Mouse (Mus musculus) liver, embryonic 14.5 days (tissue): ENCODE results near the gene Tekt2. TPM values are rescaled to one million over a fixed set of nuclear protein-coding genes. Genes with fewer than 3 reads are reported as not detected.

Source experiments
- ATAC-seq: fragments of 200-750 bp; cut with Nextera tagmentation; 2 replicates; pipeline ENCODE4 v1.8.0; 2017; ENCODE audit warnings: moderate number of reproducible peaks, mild to moderate bottlenecking, moderate library complexity; ENCODE audit not compliant: insufficient read depth
- DNase-seq, 3 experiments: peaks; one replicate each; pipeline ENCODE4 v3.0.0-alpha.2; 2012 to 2013; ENCODE audit warnings: low read depth in 3 of 3, low spot score in 3 of 3
- H3K27ac ChIP-seq: fragments of 300-500 bp; sonication (generic); 2 replicates; pipeline ENCODE4 v1.5.1; 2014; ENCODE audit warnings: moderate library complexity, mild to moderate bottlenecking, control low read depth, inconsistent platforms
- H3K27me3 ChIP-seq: fragments of 300-500 bp; sonication (generic); 2 replicates; pipeline ENCODE4 v1.6.1; 2014; ENCODE audit warnings: mild to moderate bottlenecking, low read length, moderate library complexity; ENCODE audit not compliant: control insufficient read depth, insufficient read depth
- H3K36me3 ChIP-seq: fragments of 300-500 bp; sonication (generic); replicated peaks from 2 replicates; pipeline ENCODE4 v1.6.1; 2014; ENCODE audit warnings: low read depth; ENCODE audit not compliant: control insufficient read depth, insufficient read depth
- H3K4me1 ChIP-seq, 2 experiments: fragments of 200-500 bp in 1 of 2; fragments of 300-500 bp in 1 of 2; sonication (generic) in 1 of 2; replicated peaks; 2 replicates each; pipeline ENCODE4 v1.6.1; 2012 to 2014; ENCODE audit warnings: antibody characterized with exemption in 1 of 2, inconsistent platforms in 1 of 2, low read length in 1 of 2; ENCODE audit not compliant: control insufficient read depth in 2 of 2, insufficient read depth in 2 of 2
- H3K4me2 ChIP-seq: fragments of 300-500 bp; sonication (generic); 2 replicates; pipeline ENCODE4 v1.6.1; 2014; ENCODE audit warnings: low read depth, mild to moderate bottlenecking, control low read depth, moderate library complexity
- H3K4me3 ChIP-seq, 2 experiments: fragments of 200-500 bp in 1 of 2; fragments of 300-500 bp in 1 of 2; sonication (generic) in 1 of 2; 2 replicates each; pipeline ENCODE4 v1.5.1; 2012 to 2014; ENCODE audit warnings: low read depth in 2 of 2, low read length in 2 of 2, mild to moderate bottlenecking in 2 of 2, control low read depth in 1 of 2, inconsistent platforms in 1 of 2, moderate library complexity in 1 of 2; ENCODE audit not compliant: insufficient read depth in 1 of 2
- H3K9ac ChIP-seq: fragments of 300-500 bp; sonication (generic); replicated peaks from 2 replicates; pipeline ENCODE4 v1.6.1; 2014; ENCODE audit warnings: mild to moderate bottlenecking, control low read depth, moderate library complexity
- H3K9me3 ChIP-seq: fragments of 300-500 bp; sonication (generic); 2 replicates; pipeline ENCODE4 v1.6.1; 2016; ENCODE audit warnings: low read length, mixed read lengths; ENCODE audit not compliant: control insufficient read depth
- CTCF ChIP-seq: IDR thresholded peaks from 2 replicates; pipeline ENCODE4 v1.5.1; 2016; ENCODE audit warnings: antibody characterized with exemption, low read depth, control low read depth
- EP300 ChIP-seq: IDR thresholded peaks from 2 replicates; pipeline ENCODE4 v1.6.1; 2016; ENCODE audit warnings: antibody characterized with exemption, low read depth
- WGBS: fragments of 180-500 bp; shearing (Covaris S2); extraction: QIAGEN DNeasy Blood & Tissue Kit; methylation state at CpG from one replicate; pipeline ENCODE4 v1.1.7; 2014; ENCODE audit not compliant: insufficient replicate concordance; 5-methylcytosine and 5-hydroxymethylcytosine counted together
- polyA plus RNA-seq, 2 experiments: library from polyadenylated mRNA; depleted of rRNA in 1 of 2; stranded (reverse) in 1 of 2; unstranded in 1 of 2; fragments of >200 nt; fragmentation: Nextera tagmentation in 1 of 2; extraction: Ambion mirVana in 1 of 2; gene quantifications; 2 replicates each; pipeline versions ENCODE4 v1.2.1 to v1.2.3; 2012 to 2014

Tekt2 gene
- polyA plus RNA-seq, 2 experiments = 0.44 to 0.85 TPM

- H3K27ac ChIP-seq = no peak overlapping the region
- TF ChIP-seq EP300 (no peak), CTCF (no peak)
- H3K4me3 ChIP-seq = no peak overlapping the region
- H3K9me3 ChIP-seq = no peaks in the 10 kb centered on the region
- H3K4me1 ChIP-seq = no peaks in the 10 kb centered on the region
- ATAC-seq (no peak), DNase-seq (no peak)
- no peak overlapping the region for H3K9ac ChIP-seq
- no peaks in the 10 kb centered on the region; the same call in 1 of the 2 replicates for H3K36me3 ChIP-seq
- 56% methylated on average over 9 of the region's 9 CpGs for WGBS
- H3K27me3 ChIP-seq = no peaks in the 10 kb centered on the region
- no peak overlapping the region for H3K4me2 ChIP-seq
Measured at GRCm38 (mm10) chr4:126278565-126278915, 46.9 kb downstream of the Tekt2 start.

GRCm38 (mm10) chr4:126277906-126278564 is 47.5 kb downstream of the Tekt2 start:
- no peak for ATAC-seq
- no peaks in the 10 kb centered on the region for H3K9me3 ChIP-seq
- no peak overlapping the region for H3K4me2 ChIP-seq
- H3K36me3 ChIP-seq = no peaks in the 10 kb centered on the region; the same call in 1 of the 2 replicates
- no peak overlapping the region for H3K4me3 ChIP-seq
- H3K9ac ChIP-seq = no peak overlapping the region
- H3K4me1 ChIP-seq = no peaks in the 10 kb centered on the region
- H3K27ac ChIP-seq = no peak overlapping the region
- WGBS = 17% methylated on average over 13 of the region's 13 CpGs
- no peak for DNase-seq
- TF ChIP-seq CTCF (peak; percentile 73), EP300 (no peak)
- no peaks in the 10 kb centered on the region for H3K27me3 ChIP-seq

- DNase-seq = no peak
Measured at GRCm38 (mm10) chr4:126275681-126276131, 49.8 kb downstream of the Tekt2 start.

GRCm38 (mm10) chr4:126275081-126275480 is 50.4 kb downstream of the Tekt2 start:
- TF ChIP-seq CTCF = no peak
- no peak for TF ChIP-seq EP300
- H3K9ac ChIP-seq = no peak overlapping the region
- no peaks in the 10 kb centered on the region for H3K27me3 ChIP-seq
- H3K4me1 ChIP-seq = no peaks in the 10 kb centered on the region
- no peaks in the 10 kb centered on the region for H3K9me3 ChIP-seq
- no peak for DNase-seq
- no peak overlapping the region for H3K4me2 ChIP-seq
- no peak overlapping the region for H3K27ac ChIP-seq
- H3K36me3 ChIP-seq = no peaks in the 10 kb centered on the region; the same call in 1 of the 2 replicates
- WGBS = 84% methylated on average over 4 of the region's 4 CpGs
- no peak for ATAC-seq
- no peak overlapping the region for H3K4me3 ChIP-seq

More at GRCm38 (mm10) chr4:126275681-126276131, 49.8 kb downstream of the Tekt2 start:
- Histone ChIP-seq H3K36me3 (no peaks in the 10 kb centered on the region; the same call in 1 of the 2 replicates), H3K9me3 (no peaks in the 10 kb centered on the region), H3K27ac (no peak overlapping the region), H3K4me1 (no peaks in the 10 kb centered on the region), H3K27me3 (no peaks in the 10 kb centered on the region), H3K9ac (no peak overlapping the region), H3K4me2 (no peak overlapping the region), H3K4me3 (no peak overlapping the region)
- no peak for ATAC-seq
- TF ChIP-seq CTCF (no peak), EP300 (no peak)
- WGBS = 87% methylated on average over 13 of the region's 13 CpGs

- H3K9ac ChIP-seq = no peak overlapping the region
- no peaks in the 10 kb centered on the region for H3K27me3 ChIP-seq
- DNase-seq (no peak), ATAC-seq (no peak)
- no peak overlapping the region for H3K4me3 ChIP-seq
- no peak overlapping the region for H3K4me2 ChIP-seq
- no peak overlapping the region for H3K27ac ChIP-seq
- no peaks in the 10 kb centered on the region for H3K9me3 ChIP-seq
- TF ChIP-seq EP300 = no peak
- TF ChIP-seq CTCF = no peak
- no peaks in the 10 kb centered on the region for H3K4me1 ChIP-seq
- H3K36me3 ChIP-seq = no peaks in the 10 kb centered on the region; the same call in 1 of the 2 replicates
- WGBS = 79% methylated on average over 13 of the region's 13 CpGs
Measured at GRCm38 (mm10) chr4:126273753-126274152, 51.7 kb downstream of the Tekt2 start.

Other genes starting within 250 kb of the Tekt2 start
- 20.1 and 20.3 TPM in 2 replicates for gene Lsm10, start 229.1 kb downstream of the Tekt2 start, polyA plus RNA-seq (2012; rRNA removed)
- gene Lsm10, start 229.1 kb downstream of the Tekt2 start, polyA plus RNA-seq (2014; fragmentation: Nextera tagmentation; extraction: Ambion mirVana) = 24.4 and 25.9 TPM in 2 replicates
- 4.3 and 5.6 TPM in 2 replicates for gene Stk40, start 221.7 kb downstream of the Tekt2 start, polyA plus RNA-seq (2012; rRNA removed)
- gene Stk40, start 221.7 kb downstream of the Tekt2 start, polyA plus RNA-seq (2014; fragmentation: Nextera tagmentation; extraction: Ambion mirVana) = 8.2 and 9.0 TPM in 2 replicates
- 11.9 and 14.8 TPM in 2 replicates for gene Eva1b, start 177.9 kb downstream of the Tekt2 start, polyA plus RNA-seq (2012; rRNA removed)
- gene Eva1b, start 177.9 kb downstream of the Tekt2 start, polyA plus RNA-seq (2014; fragmentation: Nextera tagmentation; extraction: Ambion mirVana) = 11.0 and 12.0 TPM in 2 replicates
- gene Sh3d21, start 162.2 kb downstream of the Tekt2 start, polyA plus RNA-seq (2012; rRNA removed) = 0.46 and 0.53 TPM in 2 replicates
- 0.77 and 0.93 TPM in 2 replicates for gene Sh3d21, start 162.2 kb downstream of the Tekt2 start, polyA plus RNA-seq (2014; fragmentation: Nextera tagmentation; extraction: Ambion mirVana)
- 39.2 and 62.6 TPM in 2 replicates for gene Thrap3, start 122.9 kb downstream of the Tekt2 start, polyA plus RNA-seq (2012; rRNA removed)
- gene Thrap3, start 122.9 kb downstream of the Tekt2 start, polyA plus RNA-seq (2014; fragmentation: Nextera tagmentation; extraction: Ambion mirVana) = 77.9 and 84.2 TPM in 2 replicates
- 8.6 and 9.4 TPM in 2 replicates for gene Map7d1, start 69.3 kb downstream of the Tekt2 start, polyA plus RNA-seq (2012; rRNA removed)
- gene Map7d1, start 69.3 kb downstream of the Tekt2 start, polyA plus RNA-seq (2014; fragmentation: Nextera tagmentation; extraction: Ambion mirVana) = 4.9 and 6.1 TPM in 2 replicates
- 16.3 and 23.4 TPM in 2 replicates for gene Trappc3, start 63.4 kb downstream of the Tekt2 start, polyA plus RNA-seq (2012; rRNA removed)
- gene Trappc3, start 63.4 kb downstream of the Tekt2 start, polyA plus RNA-seq (2014; fragmentation: Nextera tagmentation; extraction: Ambion mirVana) = 8.8 and 9.2 TPM in 2 replicates
- gene Col8a2, start 38.9 kb downstream of the Tekt2 start, polyA plus RNA-seq (2012; rRNA removed) = 0.15 and 0.28 TPM in 2 replicates
- 0.25 and 0.52 TPM in 2 replicates for gene Col8a2, start 38.9 kb downstream of the Tekt2 start, polyA plus RNA-seq (2014; fragmentation: Nextera tagmentation; extraction: Ambion mirVana)
- gene Adprhl2, start 4.0 kb downstream of the Tekt2 start, polyA plus RNA-seq (2012; rRNA removed) = 15.4 TPM in 2 replicates
- gene Adprhl2, start 4.0 kb downstream of the Tekt2 start, polyA plus RNA-seq (2014; fragmentation: Nextera tagmentation; extraction: Ambion mirVana) = 15.4 and 18.4 TPM in 2 replicates
- gene Ago3, start 103.9 kb upstream of the Tekt2 start, polyA plus RNA-seq (2012; rRNA removed) = 0.88 and 1.1 TPM in 2 replicates
- 4.0 and 4.3 TPM in 2 replicates for gene Ago3, start 103.9 kb upstream of the Tekt2 start, polyA plus RNA-seq (2014; fragmentation: Nextera tagmentation; extraction: Ambion mirVana)
- 3.0 and 3.5 TPM in 2 replicates for gene Ago1, start 142.9 kb upstream of the Tekt2 start, polyA plus RNA-seq (2012; rRNA removed)
- 1.4 and 1.6 TPM in 2 replicates for gene Ago1, start 142.9 kb upstream of the Tekt2 start, polyA plus RNA-seq (2014; fragmentation: Nextera tagmentation; extraction: Ambion mirVana)
- gene Ago4, start 207.8 kb upstream of the Tekt2 start, polyA plus RNA-seq (2012; rRNA removed) = 0.12 and 0.20 TPM in 2 replicates
- gene Ago4, start 207.8 kb upstream of the Tekt2 start, polyA plus RNA-seq (2014; fragmentation: Nextera tagmentation; extraction: Ambion mirVana) = 0.17 and 0.21 TPM in 2 replicates
- 10.2 and 25.4 TPM in 2 replicates for gene Clspn, start 231.2 kb upstream of the Tekt2 start, polyA plus RNA-seq (2012; rRNA removed)
- 38.5 and 47.7 TPM in 2 replicates for gene Clspn, start 231.2 kb upstream of the Tekt2 start, polyA plus RNA-seq (2014; fragmentation: Nextera tagmentation; extraction: Ambion mirVana)